Mouse (Mus musculus) MEL (cell line): ENCODE measurements around the gene Slc9a2. TPM values are rescaled to one million over a fixed set of nuclear protein-coding genes. Genes with fewer than 3 reads are reported as not detected.

Experiments used
- DNase-seq: peaks from one replicate; pipeline ENCODE4 v3.0.0; 2011; ENCODE audit warnings: low read depth, low spot score
- H3K27ac ChIP-seq: 2 replicates; pipeline ENCODE4 v1.5.1; 2012; ENCODE audit warnings: low read depth, mild to moderate bottlenecking, control low read depth, low read length, moderate library complexity; ENCODE audit not compliant: control insufficient read depth
- H3K27me3 ChIP-seq, 2 experiments: fragments of 150-350 bp in 1 of 2; sonication (generic) in 1 of 2; 2 replicates each; pipeline ENCODE4 v1.6.1; 2012; ENCODE audit warnings: low read length in 2 of 2, mild to moderate bottlenecking in 2 of 2, improper control_type of control experiment in 1 of 2, moderate library complexity in 1 of 2; ENCODE audit not compliant: insufficient read depth in 2 of 2, control insufficient read depth in 1 of 2
- H3K36me3 ChIP-seq, 2 experiments: 2 replicates each; pipeline ENCODE4 v1.6.1; 2012 to 2014; ENCODE audit warnings: low read length in 2 of 2, improper control_type of control experiment in 1 of 2, inconsistent platforms in 1 of 2, mild to moderate bottlenecking in 1 of 2; ENCODE audit not compliant: insufficient read depth in 2 of 2, control insufficient read depth in 1 of 2
- H3K4me1 ChIP-seq, 2 experiments: fragments of 150-350 bp in 1 of 2; sonication (generic) in 1 of 2; 2 replicates each; pipeline ENCODE4 v1.6.1; 2012; ENCODE audit warnings: low read length in 2 of 2, improper control_type of control experiment in 1 of 2, mild to moderate bottlenecking in 1 of 2; ENCODE audit not compliant: insufficient read depth in 2 of 2, control insufficient read depth in 1 of 2
- H3K4me3 ChIP-seq, 2 experiments: fragments of 150-350 bp in 1 of 2; sonication (generic) in 1 of 2; 2 replicates each; pipeline ENCODE4 v1.5.1; 2012; ENCODE audit warnings: low read depth in 2 of 2, low read length in 2 of 2, mild to moderate bottlenecking in 2 of 2, moderate library complexity in 2 of 2, control low read depth in 1 of 2, improper control_type of control experiment in 1 of 2; ENCODE audit not compliant: control insufficient read depth in 1 of 2, insufficient read depth in 1 of 2
- H3K79me2 ChIP-seq: 2 replicates; pipeline ENCODE4 v1.6.1; 2012; ENCODE audit warnings: mild to moderate bottlenecking, low read length, moderate library complexity; ENCODE audit not compliant: control insufficient read depth, poor library complexity, insufficient read depth
- H3K9ac ChIP-seq: 2 replicates; pipeline ENCODE4 v1.6.1; 2012; ENCODE audit warnings: low read depth, mild to moderate bottlenecking, control low read depth, low read length, moderate library complexity; ENCODE audit not compliant: control insufficient read depth, poor library complexity, severe bottlenecking
- H3K9me3 ChIP-seq: fragments of 150-350 bp; sonication (generic); replicated peaks from 2 replicates; pipeline ENCODE4 v1.6.1; 2012; ENCODE audit warnings: mild to moderate bottlenecking, low read length, improper control_type of control experiment, moderate library complexity; ENCODE audit not compliant: insufficient read depth
- CHD1 ChIP-seq: IDR thresholded peaks from 2 replicates; pipeline ENCODE4 v1.6.1; 2012; ENCODE audit warnings: low read depth, mild to moderate bottlenecking, inconsistent platforms, low read length, improper control_type of control experiment
- CHD2 ChIP-seq: IDR thresholded peaks from 2 replicates; pipeline ENCODE4 v1.6.1; 2011; ENCODE audit warnings: low read length, improper control_type of control experiment
- CTCF ChIP-seq, 3 experiments: IDR thresholded peaks in 2 of 3; conservative IDR thresholded peaks in 1 of 3; 2 replicates each; pipeline ENCODE4 v1.5.1; 2011 to 2012; ENCODE audit warnings: low read length in 3 of 3, low read depth in 2 of 3, mild to moderate bottlenecking in 2 of 3, improper control_type of control experiment in 1 of 3, inconsistent platforms in 1 of 3, mixed read lengths in 1 of 3, moderate library complexity in 1 of 3; ENCODE audit not compliant: control insufficient read depth in 1 of 3, insufficient read depth in 1 of 3, poor library complexity in 1 of 3, severe bottlenecking in 1 of 3
- ELF1 ChIP-seq: IDR thresholded peaks from 2 replicates; pipeline ENCODE4 v1.6.1; 2014; ENCODE audit warnings: low read depth, mild to moderate bottlenecking, inconsistent platforms, low read length, improper control_type of control experiment, moderate library complexity
- EP300 ChIP-seq, 2 experiments: IDR thresholded peaks; 2 replicates each; pipeline ENCODE4 v1.6.1; 2011; ENCODE audit warnings: improper control_type of control experiment in 2 of 2, low read length in 2 of 2, low read depth in 1 of 2, mild to moderate bottlenecking in 1 of 2
- GABPA ChIP-seq: IDR thresholded peaks from 2 replicates; pipeline ENCODE4 v1.6.1; 2012; ENCODE audit warnings: low read depth, mild to moderate bottlenecking, inconsistent platforms, low read length, improper control_type of control experiment, moderate library complexity
- GATA1 ChIP-seq: IDR thresholded peaks from 2 replicates; pipeline ENCODE4 v1.6.1; 2011; ENCODE audit warnings: low read depth, low read length, improper control_type of control experiment
- HCFC1 ChIP-seq: IDR thresholded peaks from 2 replicates; pipeline ENCODE4 v1.6.1; 2012; ENCODE audit warnings: low read depth, mild to moderate bottlenecking, inconsistent platforms, low read length, improper control_type of control experiment, moderate library complexity
- JUND ChIP-seq: IDR thresholded peaks from 2 replicates; pipeline ENCODE4 v1.6.1; 2011; ENCODE audit warnings: low read depth, mild to moderate bottlenecking, improper control_type of control experiment, low read length
- KAT2A ChIP-seq: conservative IDR thresholded peaks from 2 replicates; pipeline ENCODE4 v1.6.1; 2012; ENCODE audit warnings: low read depth, low read length, improper control_type of control experiment, inconsistent platforms
- MAFK ChIP-seq: IDR thresholded peaks from 2 replicates; pipeline ENCODE4 v1.6.1; 2011; ENCODE audit warnings: low read depth, mild to moderate bottlenecking, low read length, improper control_type of control experiment, borderline replicate concordance
- MAX ChIP-seq: IDR thresholded peaks from 2 replicates; pipeline ENCODE4 v1.6.1; 2011; ENCODE audit warnings: low read length, improper control_type of control experiment
- MEF2A ChIP-seq: IDR thresholded peaks from 2 replicates; pipeline ENCODE4 v1.6.1; 2014; ENCODE audit warnings: low read depth, mild to moderate bottlenecking, inconsistent platforms, low read length, improper control_type of control experiment; ENCODE audit not compliant: poor library complexity, insufficient replicate concordance, severe bottlenecking; ENCODE audit errors: extremely low read depth
- MXI1 ChIP-seq: IDR thresholded peaks from 2 replicates; pipeline ENCODE4 v1.6.1; 2011; ENCODE audit warnings: mild to moderate bottlenecking, low read depth, low read length, improper control_type of control experiment
- MYB ChIP-seq: IDR thresholded peaks from 2 replicates; pipeline ENCODE4 v1.6.1; 2011; ENCODE audit warnings: mild to moderate bottlenecking, low read depth, low read length, improper control_type of control experiment
- MYC ChIP-seq: IDR thresholded peaks from 2 replicates; pipeline ENCODE4 v1.6.1; 2011; ENCODE audit warnings: low read depth, mild to moderate bottlenecking, low read length, improper control_type of control experiment, moderate library complexity
- POLR2AphosphoS5 ChIP-seq: IDR thresholded peaks from 2 replicates; pipeline ENCODE4 v1.6.1; 2012; ENCODE audit warnings: low read depth, borderline replicate concordance, mild to moderate bottlenecking, inconsistent platforms, low read length, moderate library complexity, mixed read lengths
- RAD21 ChIP-seq: IDR thresholded peaks from 2 replicates; pipeline ENCODE4 v1.6.1; 2011; ENCODE audit warnings: mild to moderate bottlenecking, low read depth, low read length, improper control_type of control experiment
- RCOR1 ChIP-seq: IDR thresholded peaks from 2 replicates; pipeline ENCODE4 v1.6.1; 2012; ENCODE audit warnings: low read depth, mild to moderate bottlenecking, inconsistent platforms, low read length, improper control_type of control experiment
- SMC3 ChIP-seq: IDR thresholded peaks from 2 replicates; pipeline ENCODE4 v1.6.1; 2011; ENCODE audit warnings: low read depth, low read length, improper control_type of control experiment
- TAL1 ChIP-seq: IDR thresholded peaks from 2 replicates; pipeline ENCODE4 v1.6.1; 2012; ENCODE audit warnings: mild to moderate bottlenecking, inconsistent platforms, low read length, moderate library complexity, mixed read lengths
- TCF12 ChIP-seq: IDR thresholded peaks from 2 replicates; pipeline ENCODE4 v1.6.1; 2014; ENCODE audit warnings: low read depth, mild to moderate bottlenecking, inconsistent platforms, low read length, improper control_type of control experiment, moderate library complexity
- UBTF ChIP-seq: IDR thresholded peaks from 2 replicates; pipeline ENCODE4 v1.6.1; 2012; ENCODE audit warnings: low read depth, mild to moderate bottlenecking, inconsistent platforms, low read length, improper control_type of control experiment, moderate library complexity, borderline replicate concordance; ENCODE audit not compliant: insufficient read depth
- USF1 ChIP-seq: IDR thresholded peaks from 2 replicates; pipeline ENCODE4 v1.6.1; 2014; ENCODE audit warnings: low read depth, mild to moderate bottlenecking, inconsistent platforms, low read length, improper control_type of control experiment, moderate library complexity
- USF2 ChIP-seq, 2 experiments: IDR thresholded peaks; 2 replicates each; pipeline ENCODE4 v1.6.1; 2011 to 2012; ENCODE audit warnings: improper control_type of control experiment in 2 of 2, low read length in 2 of 2, borderline replicate concordance in 1 of 2, inconsistent platforms in 1 of 2, low read depth in 1 of 2, mild to moderate bottlenecking in 1 of 2; ENCODE audit not compliant: insufficient read depth in 1 of 2
- ZMIZ1 ChIP-seq: IDR thresholded peaks from 2 replicates; pipeline ENCODE4 v1.6.1; 2012; ENCODE audit warnings: low read depth, mild to moderate bottlenecking, inconsistent platforms, low read length, improper control_type of control experiment, moderate library complexity
- ZNF384 ChIP-seq: IDR thresholded peaks from 2 replicates; pipeline ENCODE4 v1.6.1; 2012; ENCODE audit warnings: low read depth, mild to moderate bottlenecking, inconsistent platforms, low read length, improper control_type of control experiment
- polyA plus RNA-seq, 2 experiments: library from polyadenylated mRNA; stranded (reverse) in 1 of 2; unstranded in 1 of 2; fragments of >175 nt in 1 of 2; fragments of >200 nt in 1 of 2; gene quantifications; 2 replicates each; pipeline versions ENCODE4 v1.2.1 to v1.2.4; 2012; ENCODE audit warnings: low replicate concordance in 2 of 2, low read depth in 1 of 2; ENCODE audit not compliant: insufficient read length in 2 of 2, insufficient read depth in 1 of 2, missing spikeins in 1 of 2
- total RNA-seq: library from RNA; depleted of rRNA; stranded (reverse); fragments of 300-350 nt; gene quantifications from 2 replicates; pipeline ENCODE4 v1.2.3, GENCODE M21; 2012

The Slc9a2 gene
- total and polyA plus RNA-seq, 3 experiments = not detected

DNA sequence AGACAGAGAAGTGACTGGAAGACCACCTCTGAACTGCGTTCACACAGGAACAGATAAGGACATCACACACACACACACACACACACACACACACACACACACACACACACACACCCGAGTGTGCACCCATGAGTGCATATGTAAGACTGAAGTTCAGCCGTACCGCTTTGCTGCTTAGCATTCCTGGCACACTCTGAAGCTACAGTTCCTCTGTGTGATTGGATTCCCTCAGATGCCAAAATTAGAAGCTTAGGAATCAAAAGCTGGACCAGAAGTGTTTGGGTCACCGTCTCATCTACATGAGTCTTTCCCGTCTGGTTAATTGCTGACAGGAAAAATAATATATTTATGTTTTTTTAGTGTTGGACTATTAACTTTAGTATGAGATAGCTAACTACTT lies 19.5 kb upstream of the Slc9a2 start:
- no peaks in the 10 kb centered on the region for H3K79me2 ChIP-seq
- TF ChIP-seq UBTF (no peak), KAT2A (no peak), MXI1 (no peak), CHD1 (no peak), EP300 (IDR thresholded peaks at IDR 0.05; ENCODE audit: low read depth in 1 of 2, low read length in 2 of 2) (no peak), MEF2A (no peak), SMC3 (no peak), USF2 (IDR thresholded peaks at IDR 0.05; ENCODE audit: borderline replicate concordance in 1 of 2, insufficient read depth in 1 of 2, low read depth in 1 of 2, low read length in 2 of 2) (no peak), GABPA (no peak), ZNF384 (no peak), CHD2 (no peak), ELF1 (no peak), TAL1 (no peak), MYC (no peak), HCFC1 (no peak), USF1 (no peak), GATA1 (no peak), TCF12 (no peak)
- H3K27me3 ChIP-seq = no peaks in the 10 kb centered on the region; a peak in 1 of 4 replicates
- no peaks in the 10 kb centered on the region for H3K9me3 ChIP-seq
- no peak overlapping the region for H3K4me3 ChIP-seq
- H3K9ac ChIP-seq = no peak overlapping the region
- no peaks in the 10 kb centered on the region for H3K4me1 ChIP-seq
- DNase-seq = no peak
- H3K36me3 ChIP-seq = no peaks in the 10 kb centered on the region
- no peak overlapping the region for H3K27ac ChIP-seq

DNA sequence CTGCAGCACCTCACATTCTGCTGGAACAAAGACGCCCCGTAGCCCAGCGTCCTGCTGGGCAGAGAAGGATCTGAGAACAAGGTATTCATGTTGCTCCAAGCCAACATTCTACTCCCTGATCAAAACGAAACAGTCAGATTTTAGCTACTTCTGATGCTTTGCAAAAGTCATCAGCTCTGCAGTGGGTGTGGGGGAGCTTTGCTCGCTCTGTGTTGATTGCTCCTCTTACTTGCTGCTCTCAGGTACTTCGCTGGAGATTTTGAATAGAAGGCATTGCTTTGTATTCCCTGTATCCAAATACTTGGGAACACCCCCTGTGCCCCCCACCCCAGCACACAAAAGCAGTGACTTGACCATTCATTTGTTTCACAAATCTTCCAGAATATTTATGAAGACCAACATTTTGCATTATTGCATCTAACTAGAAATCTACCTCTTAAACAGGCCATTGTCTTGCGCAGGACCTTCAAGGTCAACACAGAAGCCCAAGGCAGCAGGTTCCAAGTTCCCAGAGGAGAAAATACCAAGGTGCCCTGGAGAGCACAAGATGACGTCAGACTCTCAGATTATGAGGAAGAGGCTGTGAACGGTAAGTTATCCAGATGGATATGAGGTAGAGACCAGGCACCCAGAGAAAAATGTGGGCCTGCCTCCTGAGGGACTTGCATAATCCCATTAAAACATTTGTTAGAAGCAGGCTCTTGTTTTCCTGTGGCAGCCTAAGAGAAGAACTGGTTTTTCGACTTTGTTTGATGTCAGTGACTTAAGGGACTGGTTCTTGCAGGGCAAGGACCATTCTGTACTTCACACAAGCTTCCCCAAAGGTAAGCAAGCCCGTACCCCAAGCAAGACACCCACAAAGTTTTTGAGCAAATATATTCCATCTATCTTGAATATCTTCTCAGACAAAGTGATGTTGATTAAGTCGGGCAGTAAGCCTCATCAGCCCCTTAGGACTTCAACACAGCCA lies 14.7 kb upstream of the Slc9a2 start:
- no peaks in the 10 kb centered on the region for H3K79me2 ChIP-seq
- no peaks in the 10 kb centered on the region for H3K4me1 ChIP-seq
- TF ChIP-seq GABPA (no peak), CHD2 (no peak), MAX (no peak), JUND (no peak), SMC3 (no peak), RAD21 (no peak), TAL1 (no peak), MAFK (no peak), RCOR1 (no peak), GATA1 (no peak), EP300 (IDR thresholded peaks at IDR 0.05; ENCODE audit: low read depth in 1 of 2, low read length in 2 of 2) (no peak), MYB (no peak), MEF2A (no peak), HCFC1 (no peak), ZMIZ1 (no peak), MYC (no peak), POLR2AphosphoS5 (no peak), KAT2A (no peak), CHD1 (no peak), CTCF (IDR thresholded peaks at IDR 0.05 in 2 of 3, conservative IDR thresholded peaks at IDR 0.05 in 1 of 3; ENCODE audit: control insufficient read depth in 1 of 3, insufficient read depth in 1 of 3, low read depth in 2 of 3, low read length in 3 of 3, poor library complexity in 1 of 3, severe bottlenecking in 1 of 3) (no peak)
- DNase-seq = no peak
- H3K27me3 ChIP-seq = no peaks in the 10 kb centered on the region; a peak in 1 of 4 replicates
- H3K9ac ChIP-seq = no peak overlapping the region
- no peaks in the 10 kb centered on the region for H3K9me3 ChIP-seq
- H3K27ac ChIP-seq = no peak overlapping the region
- no peak overlapping the region for H3K4me3 ChIP-seq
- H3K36me3 ChIP-seq = no peaks in the 10 kb centered on the region
